Mouse (Mus musculus): ENCODE measurements around the gene Mfsd5. TPM values are rescaled to one million over a fixed set of nuclear protein-coding genes. Genes with fewer than 3 reads are reported as not detected.

The Mfsd5 gene
- polyA plus RNA-seq (2015; fragmentation: Nextera tagmentation; extraction: Ambion mirVana) = 33.1 and 39.4 TPM in 2 replicates

GRCm38 (mm10) chr15:102279092-102279782, at the start of gene Mfsd5:
Mfsd5 (plus strand) TSS chr15:102279454.

GRCm38 (mm10) chr15:102231748-102232147, 47.5 kb upstream of the Mfsd5 start, which contains the start of gene Itgb7:
Itgb7 (minus strand) TSS chr15:102231944.

GRCm38 (mm10) chr15:102257202-102258075, 21.8 kb upstream of the Mfsd5 start, which contains the start of gene Rarg:
Rarg (minus strand) TSS chr15:102257517.

GRCm38 (mm10) chr15:102270274-102270960, 8.8 kb upstream of the Mfsd5 start, which contains the start of gene Gm9918:
Gm9918 (plus strand) TSS chr15:102270563.

GRCm38 (mm10) chr15:102295633-102296367, 16.5 kb downstream of the Mfsd5 start, which contains the start of gene Espl1:
Espl1 (plus strand) TSS chr15:102296266.

GRCm38 (mm10) chr15:102326022-102326576, 46.8 kb downstream of the Mfsd5 start, which contains the start of gene Pfdn5:
Pfdn5 (plus strand) TSS chr15:102326116.

Other genes with a start within 250 kb of the Mfsd5 start
- 65.4 and 69.7 TPM in 2 replicates for gene Eif4b, start 205.7 kb upstream of the Mfsd5 start, polyA plus RNA-seq (2015; fragmentation: Nextera tagmentation; extraction: Ambion mirVana)
- 12.3 and 17.0 TPM in 2 replicates for gene Tns2, start 179.0 kb upstream of the Mfsd5 start, polyA plus RNA-seq (2015; fragmentation: Nextera tagmentation; extraction: Ambion mirVana)
- gene Spryd3, start 143.2 kb upstream of the Mfsd5 start, polyA plus RNA-seq (2015; fragmentation: Nextera tagmentation; extraction: Ambion mirVana) = 12.9 and 13.5 TPM in 2 replicates
- gene Igfbp6, start 135.1 kb upstream of the Mfsd5 start, polyA plus RNA-seq (2015; fragmentation: Nextera tagmentation; extraction: Ambion mirVana) = 38.6 and 49.8 TPM in 2 replicates
- 3.5 and 3.6 TPM in 2 replicates for gene Soat2, start 128.9 kb upstream of the Mfsd5 start, polyA plus RNA-seq (2015; fragmentation: Nextera tagmentation; extraction: Ambion mirVana)
- 22.1 and 24.1 TPM in 2 replicates for gene Zfp740, start 76.2 kb upstream of the Mfsd5 start, polyA plus RNA-seq (2015; fragmentation: Nextera tagmentation; extraction: Ambion mirVana)
- 19.8 and 23.5 TPM in 2 replicates for gene Csad, start 74.7 kb upstream of the Mfsd5 start, polyA plus RNA-seq (2015; fragmentation: Nextera tagmentation; extraction: Ambion mirVana)
- gene Itgb7, start 47.5 kb upstream of the Mfsd5 start, polyA plus RNA-seq (2015; fragmentation: Nextera tagmentation; extraction: Ambion mirVana) = 26.2 and 29.5 TPM in 2 replicates
- 6.2 and 8.1 TPM in 2 replicates for gene Rarg, start 21.9 kb upstream of the Mfsd5 start, polyA plus RNA-seq (2015; fragmentation: Nextera tagmentation; extraction: Ambion mirVana)
- 0.05 TPM in 1 of 2 replicates, not detected in the other for gene Gm9918, start 8.9 kb upstream of the Mfsd5 start, polyA plus RNA-seq (2015; fragmentation: Nextera tagmentation; extraction: Ambion mirVana)
- gene Espl1, start 16.8 kb downstream of the Mfsd5 start, polyA plus RNA-seq (2015; fragmentation: Nextera tagmentation; extraction: Ambion mirVana) = 21.9 and 25.0 TPM in 2 replicates
- 257 and 291 TPM in 2 replicates for gene Pfdn5, start 46.7 kb downstream of the Mfsd5 start, polyA plus RNA-seq (2015; fragmentation: Nextera tagmentation; extraction: Ambion mirVana)
- gene Myg1, start 52.3 kb downstream of the Mfsd5 start, polyA plus RNA-seq (2015; fragmentation: Nextera tagmentation; extraction: Ambion mirVana) = 53.5 and 57.2 TPM in 2 replicates
- 43.7 and 44.0 TPM in 2 replicates for gene Aaas, start 71.3 kb downstream of the Mfsd5 start, polyA plus RNA-seq (2015; fragmentation: Nextera tagmentation; extraction: Ambion mirVana)
- gene Sp7, start 87.7 kb downstream of the Mfsd5 start, polyA plus RNA-seq (2015; fragmentation: Nextera tagmentation; extraction: Ambion mirVana) = not detected in 2 replicates
- gene Sp1, start 126.7 kb downstream of the Mfsd5 start, polyA plus RNA-seq (2015; fragmentation: Nextera tagmentation; extraction: Ambion mirVana) = 7.2 and 8.2 TPM in 2 replicates
- gene Amhr2, start 165.9 kb downstream of the Mfsd5 start, polyA plus RNA-seq (2015; fragmentation: Nextera tagmentation; extraction: Ambion mirVana) = 0.52 and 1.0 TPM in 2 replicates
- gene Prr13, start 179.6 kb downstream of the Mfsd5 start, polyA plus RNA-seq (2015; fragmentation: Nextera tagmentation; extraction: Ambion mirVana) = 179 and 189 TPM in 2 replicates
- gene Pcbp2, start 191.1 kb downstream of the Mfsd5 start, polyA plus RNA-seq (2015; fragmentation: Nextera tagmentation; extraction: Ambion mirVana) = 129 and 138 TPM in 2 replicates
- gene Gm10337, start 224.3 kb downstream of the Mfsd5 start, polyA plus RNA-seq (2015; fragmentation: Nextera tagmentation; extraction: Ambion mirVana) = not detected in 2 replicates
- gene Map3k12, start 237.6 kb downstream of the Mfsd5 start, polyA plus RNA-seq (2015; fragmentation: Nextera tagmentation; extraction: Ambion mirVana) = 2.1 and 2.6 TPM in 2 replicates
- 34.0 and 36.9 TPM in 2 replicates for gene Tarbp2, start 238.7 kb downstream of the Mfsd5 start, polyA plus RNA-seq (2015; fragmentation: Nextera tagmentation; extraction: Ambion mirVana)
- gene Npff, start 245.5 kb downstream of the Mfsd5 start, polyA plus RNA-seq (2015; fragmentation: Nextera tagmentation; extraction: Ambion mirVana) = 1.6 and 2.4 TPM in 2 replicates

All from spleen, postnatal 0 days (tissue).